Mouse (Mus musculus): Measurements from ENCODE around the gene Postn.

GRCm38 (mm10) chr3:54401706-54402105 is 40.8 kb downstream of the Postn start:
- TF ChIP-seq POLR2AphosphoS5 (IDR thresholded peaks at IDR 0.05; ENCODE audit: borderline replicate concordance, low read depth, low read length) = no peak
- no peak for TF ChIP-seq GATA1 (IDR thresholded peaks at IDR 0.05; ENCODE audit: low read depth, low read length)
- no peak for TF ChIP-seq CTCF (IDR thresholded peaks at IDR 0.05 in 2 of 3, conservative IDR thresholded peaks at IDR 0.05 in 1 of 3; ENCODE audit: control insufficient read depth in 1 of 3, insufficient read depth in 1 of 3, low read depth in 2 of 3, low read length in 3 of 3, poor library complexity in 1 of 3, severe bottlenecking in 1 of 3)
